Mouse (Mus musculus) common myeloid progenitor, adult 5-6 weeks (primary cell): Measurements from ENCODE around the gene Mill2. TPM values are rescaled to one million over a fixed set of nuclear protein-coding genes. Genes with fewer than 3 reads are reported as not detected.

Source experiments
- ATAC-seq: replicated peaks from 2 replicates; pipeline ENCODE4 v1.8.0; 2016; ENCODE audit warnings: low read depth, mild to moderate bottlenecking, moderate TSS enrichment, inconsistent platforms; ENCODE audit not compliant: poor library complexity, severe bottlenecking
- total RNA-seq: library from RNA; stranded (forward); fragments of 200-1000, 187-1606 nt; gene quantifications from 2 replicates; pipeline ENCODE4 v1.2.3, GENCODE M21; 2017

Gene Mill2
- total RNA-seq, 1 experiment from 2014 or later: 0.37 TPM

DNA sequence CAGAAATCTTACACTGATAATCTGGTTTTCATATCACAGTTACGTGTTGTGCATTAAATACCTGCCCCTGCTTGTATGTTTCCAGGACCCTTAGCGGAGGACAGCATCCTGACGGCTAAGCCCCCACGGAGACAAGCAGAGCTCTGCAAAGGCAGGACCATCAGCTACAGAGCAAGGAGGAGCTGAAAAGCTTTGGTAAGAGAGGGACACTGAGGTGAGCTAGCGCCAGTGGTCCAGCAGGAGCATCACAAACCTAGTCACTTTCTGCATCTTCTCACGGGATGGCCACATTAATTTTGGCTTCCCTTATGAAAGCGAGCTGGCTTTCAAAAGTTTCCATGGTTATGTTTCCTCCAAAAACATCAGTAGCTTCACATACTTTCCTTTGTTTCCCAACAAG lies 33.0 kb downstream of the Mill2 start:
- no peak for ATAC-seq

DNA sequence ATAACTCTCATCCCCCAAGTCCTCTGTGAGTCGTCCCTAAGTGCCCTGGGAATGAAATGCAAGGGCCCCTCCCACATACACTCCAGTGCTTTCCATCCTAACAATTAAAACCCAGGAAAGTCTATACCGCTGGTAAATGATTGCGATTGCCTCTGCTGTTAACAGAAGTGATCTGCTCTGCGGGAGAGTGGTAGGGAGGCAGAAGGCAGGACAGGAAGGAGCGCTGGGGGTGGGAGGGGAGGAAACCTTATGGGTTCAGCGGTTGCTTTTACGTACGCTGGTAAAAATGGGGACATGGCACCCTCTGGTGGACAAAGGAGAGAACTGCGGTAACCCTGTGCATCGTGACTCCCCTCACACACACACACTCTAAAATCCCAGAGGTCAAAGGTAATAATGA lies 33.5 kb downstream of the Mill2 start:
- ATAC-seq: peak; percentile 99

GRCm38 (mm10) chr7:18875372-18875771 lies 35.6 kb downstream of the Mill2 start:
- no peak for ATAC-seq

- ATAC-seq: no peak
Observed at GRCm38 (mm10) chr7:18878691-18879090, 38.9 kb downstream of the Mill2 start.

DNA sequence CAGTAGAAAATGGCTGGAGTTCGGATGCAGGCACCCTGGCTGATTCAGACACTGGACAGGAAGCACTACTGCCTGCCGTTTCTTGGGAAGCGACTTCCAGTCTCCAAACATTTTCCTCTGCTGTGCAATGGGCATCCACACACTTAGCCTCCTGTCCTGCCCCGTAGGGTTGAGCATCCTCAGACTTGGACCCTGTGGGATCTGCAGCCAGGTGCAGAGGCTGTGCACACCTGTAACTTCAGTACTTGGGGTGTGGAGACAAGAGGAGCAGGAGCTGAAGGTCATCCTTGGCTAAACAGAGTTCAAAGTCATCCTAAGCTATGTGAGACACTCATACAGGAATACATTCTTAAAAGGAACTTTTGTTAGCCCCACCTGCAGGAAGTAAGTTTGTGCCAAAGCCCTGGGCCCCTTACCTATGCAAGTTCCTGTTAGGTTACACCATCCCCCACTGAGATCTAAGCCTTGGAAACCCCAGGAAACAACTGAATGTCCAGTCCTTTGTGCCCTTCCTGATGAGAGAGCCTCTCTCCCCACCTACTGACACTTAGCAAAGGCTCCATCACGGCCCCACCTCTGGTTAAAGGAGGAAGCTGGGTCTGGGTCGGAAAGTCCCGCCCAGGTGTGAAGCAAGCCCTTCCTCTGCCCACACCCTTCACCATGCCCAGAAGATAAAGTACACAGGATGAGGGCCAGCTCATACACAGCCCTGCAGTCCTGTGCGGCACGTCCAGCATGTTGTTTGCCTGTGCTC lies 44.4 kb downstream of the Mill2 start:
- peak; percentile 73 for ATAC-seq

DNA sequence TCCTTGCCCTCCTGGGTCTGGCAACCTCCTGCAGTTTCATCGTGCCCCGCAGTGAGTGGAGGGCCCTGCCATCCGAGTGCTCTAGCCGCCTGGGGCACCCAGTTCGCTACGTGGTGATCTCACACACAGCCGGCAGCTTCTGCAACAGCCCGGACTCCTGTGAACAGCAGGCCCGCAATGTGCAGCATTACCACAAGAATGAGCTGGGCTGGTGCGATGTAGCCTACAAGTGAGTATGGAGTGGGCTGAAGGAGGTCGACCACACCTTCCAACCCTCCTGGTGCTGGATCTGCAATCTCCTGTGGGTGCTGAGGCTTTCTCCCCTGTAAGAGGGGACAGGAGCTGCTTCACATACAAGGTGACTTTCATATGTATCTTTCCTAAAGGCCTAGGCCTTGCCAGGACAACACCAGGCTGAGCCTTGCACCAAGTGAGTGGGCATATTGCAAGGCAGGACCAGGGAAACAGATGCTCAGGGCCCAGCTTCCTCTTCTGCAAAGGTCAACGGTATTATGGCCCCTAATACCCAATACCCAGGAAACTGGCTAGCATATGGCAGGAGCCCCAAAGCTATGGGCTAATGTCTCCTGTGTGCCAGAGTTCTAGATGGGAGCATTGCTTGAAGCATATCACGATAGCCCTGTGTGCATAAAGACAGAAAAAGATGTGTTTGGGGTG lies 45.1 kb downstream of the Mill2 start:
- peak; percentile 50 for ATAC-seq

- no peak for ATAC-seq
Observed at GRCm38 (mm10) chr7:18886963-18887362, 47.2 kb downstream of the Mill2 start.

DNA sequence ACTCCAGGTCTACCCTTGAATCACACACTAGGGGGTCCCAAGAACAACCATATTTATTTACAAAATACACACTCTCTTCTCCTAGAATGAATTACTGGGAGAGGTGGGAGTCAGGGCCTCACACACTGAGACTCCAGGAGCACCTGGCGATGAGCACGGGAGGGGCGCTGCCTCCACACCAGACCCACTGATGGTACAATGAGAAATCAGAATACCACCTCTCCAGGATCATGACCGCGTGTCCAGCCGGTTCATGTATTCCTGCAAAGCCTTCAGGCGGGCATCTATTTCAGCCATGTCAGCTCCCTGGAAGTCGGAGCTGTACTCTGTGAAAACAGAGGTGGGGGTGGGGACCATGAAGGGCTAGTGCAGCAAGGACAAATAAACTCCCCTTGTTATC lies 51.1 kb downstream of the Mill2 start:
- no peak for ATAC-seq

DNA sequence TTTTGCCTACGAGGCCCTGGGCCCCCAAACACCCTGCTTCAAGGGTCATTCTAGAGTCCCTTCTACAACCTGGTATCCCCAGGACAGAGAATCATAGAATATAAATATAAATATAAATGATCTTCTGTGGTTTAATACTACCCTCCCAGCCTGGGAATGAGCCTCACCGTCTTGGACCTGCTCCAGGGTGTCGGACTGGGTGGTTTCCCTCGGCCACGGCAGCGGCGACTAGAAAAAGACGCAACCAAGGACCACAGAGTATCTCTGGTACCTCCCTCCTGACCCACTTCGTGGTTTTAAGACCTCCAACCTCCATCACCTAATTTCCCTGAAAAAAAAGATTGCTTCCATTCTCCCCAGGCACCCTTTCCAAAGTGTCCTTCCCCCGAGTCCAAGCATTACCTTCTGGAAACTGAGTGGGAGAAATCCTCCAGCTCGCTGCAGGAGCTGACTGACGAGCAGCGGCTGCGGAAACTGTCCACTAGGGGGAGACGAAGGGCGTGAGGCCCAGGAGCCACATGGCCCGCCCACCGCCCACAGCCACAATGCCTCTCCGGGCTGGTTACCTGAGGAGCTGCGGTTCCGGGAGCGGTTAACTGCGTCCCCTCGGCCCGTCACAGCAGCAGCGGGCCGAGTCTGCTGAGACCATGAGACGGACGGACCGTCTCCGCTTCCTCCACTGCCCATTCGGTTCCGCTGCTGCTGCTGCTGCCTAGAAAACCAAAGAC lies 52.3 kb downstream of the Mill2 start:
- peak; percentile 88 for ATAC-seq

GRCm38 (mm10) chr7:18893009-18893408 lies 53.2 kb downstream of the Mill2 start:
- no peak for ATAC-seq

- peak; percentile 61 for ATAC-seq
Observed at GRCm38 (mm10) chr7:18893651-18894430, 54.1 kb downstream of the Mill2 start.

DNA sequence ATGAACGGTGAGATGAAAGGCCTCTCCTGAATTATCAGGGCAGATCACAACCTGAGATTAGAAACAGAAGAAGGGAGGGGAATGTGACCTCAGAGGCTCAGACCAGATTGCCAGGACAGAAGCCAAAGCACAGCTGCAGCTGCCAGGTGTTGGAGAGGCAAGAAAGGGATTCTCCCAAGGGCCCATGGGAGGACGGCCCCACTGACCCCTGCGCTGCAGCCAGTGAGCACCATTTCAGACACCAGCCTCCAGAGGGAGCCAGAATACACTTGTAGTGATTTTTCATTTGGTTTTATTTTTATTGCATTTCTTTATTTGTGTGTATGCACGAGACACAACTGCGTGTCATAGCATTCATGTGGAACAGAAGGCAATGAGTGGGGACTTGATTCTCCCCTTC lies 56.8 kb downstream of the Mill2 start:
- no peak for ATAC-seq

GRCm38 (mm10) chr7:18900513-18900912 lies 60.7 kb downstream of the Mill2 start:
- ATAC-seq: no peak

- ATAC-seq: no peak
Observed at GRCm38 (mm10) chr7:18902486-18902885, 62.7 kb downstream of the Mill2 start.

- ATAC-seq: no peak
Observed at GRCm38 (mm10) chr7:18904971-18905370, 65.2 kb downstream of the Mill2 start.

GRCm38 (mm10) chr7:18909797-18910196 lies 70.0 kb downstream of the Mill2 start:
- no peak for ATAC-seq

- peak; percentile 97 for ATAC-seq
Observed at GRCm38 (mm10) chr7:18910241-18910831, 70.6 kb downstream of the Mill2 start, which contains the start of gene Ccdc61. TSS of gene Ccdc61 (minus strand) at chr7:18910415.
